Mouse (Mus musculus) ovary, adult 18-20 months (tissue): ENCODE results near the gene Tas2r109.
"Not testable (repeated sequence)": the region's sequence is repeated elsewhere in the genome, so short reads cannot be mapped to it uniquely, and the experiment has no call there.

ENCODE experiments used
- DNase-seq: peaks from one replicate; pipeline ENCODE4 v3.0.0; 2022; ENCODE audit warnings: low spot score, mixed read lengths

Gene Tas2r109

GRCm38 (mm10) chr6:132980865-132981264, at the start of gene Tas2r109:
Gene Tas2r109 (minus strand): TSS chr6:132980965.
- DNase-seq, result no peak

GRCm38 (mm10) chr6:132957819-132958218, 22.9 kb downstream of the Tas2r109 start, which contains the start of gene Tas2r131:
Gene Tas2r131 (minus strand): TSS chr6:132957919.
- DNase-seq, result no peak

GRCm38 (mm10) chr6:132950802-132951201, 30.0 kb downstream of the Tas2r109 start, which contains the start of gene Tas2r129:
Gene Tas2r129 (plus strand): TSS chr6:132951102.
- no peak for DNase-seq

- not testable (repeated sequence) for DNase-seq
Measured at GRCm38 (mm10) chr6:132941376-132941775, 39.4 kb downstream of the Tas2r109 start.
